Mouse (Mus musculus) G1E (cell line): ENCODE data around the gene Fam241a.

Experiments
- CTCF ChIP-seq: IDR thresholded peaks from 2 replicates; pipeline ENCODE4 v1.5.1; 2012; ENCODE audit warnings: low read depth, low read length, inconsistent platforms, mixed read lengths
- GATA1 ChIP-seq: IDR thresholded peaks from 2 replicates; pipeline ENCODE4 v1.6.1; 2012; ENCODE audit warnings: borderline replicate concordance, low read length, inconsistent platforms, mixed read lengths
- GATA2 ChIP-seq: IDR thresholded peaks from 2 replicates; pipeline ENCODE4 v1.6.1; 2012; ENCODE audit warnings: low read depth, low read length, inconsistent platforms, borderline replicate concordance
- POLR2AphosphoS5 ChIP-seq: IDR thresholded peaks from 2 replicates; pipeline ENCODE4 v1.6.1; 2012; ENCODE audit warnings: low read depth, low read length, inconsistent platforms; ENCODE audit not compliant: insufficient replicate concordance
- TAL1 ChIP-seq: conservative IDR thresholded peaks from 2 replicates; pipeline ENCODE4 v1.6.1; 2012; ENCODE audit warnings: low read depth, low read length, inconsistent platforms, mixed read lengths

GRCm38 (mm10) chr3:127875059-127875458, 21.1 kb downstream of the Fam241a start:
- TF ChIP-seq CTCF (no peak), GATA1 (no peak), GATA2 (no peak), TAL1 (no peak), POLR2AphosphoS5 (no peak)
